Mouse (Mus musculus): ENCODE measurements around the gene Zbtb1. TPM values are rescaled to one million over a fixed set of nuclear protein-coding genes. Genes with fewer than 3 reads are reported as not detected.

Gene Zbtb1
- polyA plus RNA-seq, 1 experiment from 2014 or later = 6.5 TPM

- H3K4me3 ChIP-seq (ENCODE audit: inconsistent target) = peak overlapping the region; percentile 47
- 32% methylated on average over 20 of the region's 20 CpGs for WGBS (ENCODE audit: missing documents)
- no peak overlapping the region for H3K27ac ChIP-seq
- no peaks in the 10 kb centered on the region for H3K36me3 ChIP-seq (ENCODE audit: inconsistent target)
- no peaks in the 10 kb centered on the region for H3K79me2 ChIP-seq (ENCODE audit: inconsistent target)
These were observed 34.7 kb downstream of the Zbtb1 start for GRCm38 (mm10) chr12:76404836-76405182.

GRCm38 (mm10) chr12:76405183-76405970 is 35.3 kb downstream of the Zbtb1 start:
- peak overlapping the region; percentile 8; the same call in 1 of the 2 replicates for H3K4me3 ChIP-seq (ENCODE audit: inconsistent target)
- no peaks in the 10 kb centered on the region for H3K36me3 ChIP-seq (ENCODE audit: inconsistent target)
- H3K27ac ChIP-seq = no peak overlapping the region
- H3K79me2 ChIP-seq (ENCODE audit: inconsistent target) = no peaks in the 10 kb centered on the region
- WGBS (ENCODE audit: missing documents) = 18% methylated on average over 64 of the region's 64 CpGs

GRCm38 (mm10) chr12:76405971-76406370 is 35.9 kb downstream of the Zbtb1 start:
- Histone ChIP-seq H3K4me3 (ENCODE audit: inconsistent target) (peak overlapping the region; percentile 8; the same call in 1 of the 2 replicates), H3K27ac (no peak overlapping the region)
- WGBS (ENCODE audit: missing documents) = 10% methylated on average over 23 of the region's 23 CpGs

GRCm38 (mm10) chr12:76407184-76407583 is 37.1 kb downstream of the Zbtb1 start:
- 73% methylated on average over 1 of the region's 1 CpGs for WGBS (ENCODE audit: missing documents)
- Histone ChIP-seq H3K27ac (no peak overlapping the region), H3K79me2 (ENCODE audit: inconsistent target) (no peaks in the 10 kb centered on the region)

More at GRCm38 (mm10) chr12:76405971-76406370, 35.9 kb downstream of the Zbtb1 start:
- H3K36me3 ChIP-seq (ENCODE audit: inconsistent target) = no peaks in the 10 kb centered on the region
- H3K79me2 ChIP-seq (ENCODE audit: inconsistent target) = no peaks in the 10 kb centered on the region

GRCm38 (mm10) chr12:76409166-76409565 is 39.1 kb downstream of the Zbtb1 start:
- 88% methylated on average over 4 of the region's 4 CpGs for WGBS (ENCODE audit: missing documents)

More at GRCm38 (mm10) chr12:76407184-76407583, 37.1 kb downstream of the Zbtb1 start:
- no peaks in the 10 kb centered on the region for H3K36me3 ChIP-seq (ENCODE audit: inconsistent target)
- H3K4me3 ChIP-seq (ENCODE audit: inconsistent target) = no peak overlapping the region

GRCm38 (mm10) chr12:76415383-76416010 is 45.4 kb downstream of the Zbtb1 start:
- Histone ChIP-seq H3K79me2 (ENCODE audit: inconsistent target) (no peaks in the 10 kb centered on the region), H3K27ac (no peak overlapping the region), H3K4me3 (ENCODE audit: inconsistent target) (no peak overlapping the region), H3K36me3 (ENCODE audit: inconsistent target) (no peaks in the 10 kb centered on the region)
- 42% methylated on average over 8 of the region's 12 CpGs for WGBS (ENCODE audit: missing documents)

More at GRCm38 (mm10) chr12:76409166-76409565, 39.1 kb downstream of the Zbtb1 start:
- Histone ChIP-seq H3K36me3 (ENCODE audit: inconsistent target) (no peaks in the 10 kb centered on the region), H3K79me2 (ENCODE audit: inconsistent target) (no peaks in the 10 kb centered on the region), H3K27ac (no peak overlapping the region), H3K4me3 (ENCODE audit: inconsistent target) (no peak overlapping the region)

- WGBS (ENCODE audit: missing documents) = 21% methylated on average over 36 of the region's 37 CpGs
- Histone ChIP-seq H3K36me3 (ENCODE audit: inconsistent target) (no peaks in the 10 kb centered on the region), H3K27ac (no peak within 1 kb of the TSS), H3K79me2 (ENCODE audit: inconsistent target) (no peaks in the 10 kb centered on the region), H3K4me3 (ENCODE audit: inconsistent target) (no peak within 1 kb of the TSS)
These were observed 47.4 kb downstream of the Zbtb1 start, which contains the start of gene Ppp1r36 for GRCm38 (mm10) chr12:76417433-76417854. Gene Ppp1r36, plus strand, starts transcription at chr12:76417538.

- no peaks in the 10 kb centered on the region for H3K36me3 ChIP-seq (ENCODE audit: inconsistent target)
- no peak overlapping the region for H3K4me3 ChIP-seq (ENCODE audit: inconsistent target)
- H3K79me2 ChIP-seq (ENCODE audit: inconsistent target) = no peaks in the 10 kb centered on the region
- 93% methylated on average over 5 of the region's 5 CpGs for WGBS (ENCODE audit: missing documents)
- no peak overlapping the region for H3K27ac ChIP-seq
These were observed 48.3 kb downstream of the Zbtb1 start for GRCm38 (mm10) chr12:76418346-76418745.

- WGBS (ENCODE audit: missing documents) = 92% methylated on average over 3 of the region's 3 CpGs
- Histone ChIP-seq H3K27ac (no peak overlapping the region), H3K79me2 (ENCODE audit: inconsistent target) (no peaks in the 10 kb centered on the region), H3K36me3 (ENCODE audit: inconsistent target) (no peaks in the 10 kb centered on the region), H3K4me3 (ENCODE audit: inconsistent target) (no peak overlapping the region)
These were observed 55.2 kb downstream of the Zbtb1 start for GRCm38 (mm10) chr12:76425256-76425655.

- no peaks in the 10 kb centered on the region for H3K36me3 ChIP-seq (ENCODE audit: inconsistent target)
- H3K27ac ChIP-seq = no peak overlapping the region
- no peak overlapping the region for H3K4me3 ChIP-seq (ENCODE audit: inconsistent target)
- no peaks in the 10 kb centered on the region for H3K79me2 ChIP-seq (ENCODE audit: inconsistent target)
- WGBS (ENCODE audit: missing documents) = 70% methylated on average over 5 of the region's 5 CpGs
These were observed 57.5 kb downstream of the Zbtb1 start for GRCm38 (mm10) chr12:76427546-76427945.

GRCm38 (mm10) chr12:76430879-76431406 is 60.9 kb downstream of the Zbtb1 start:
- WGBS (ENCODE audit: missing documents) = 74% methylated on average over 5 of the region's 5 CpGs
- no peak overlapping the region for H3K4me3 ChIP-seq (ENCODE audit: inconsistent target)
- no peaks in the 10 kb centered on the region for H3K36me3 ChIP-seq (ENCODE audit: inconsistent target)
- H3K27ac ChIP-seq = no peak overlapping the region
- H3K79me2 ChIP-seq (ENCODE audit: inconsistent target) = no peaks in the 10 kb centered on the region

- no peak overlapping the region for H3K4me3 ChIP-seq (ENCODE audit: inconsistent target)
- 64% methylated on average over 6 of the region's 6 CpGs for WGBS (ENCODE audit: missing documents)
- H3K36me3 ChIP-seq (ENCODE audit: inconsistent target) = no peaks in the 10 kb centered on the region
- no peaks in the 10 kb centered on the region for H3K79me2 ChIP-seq (ENCODE audit: inconsistent target)
- no peak overlapping the region for H3K27ac ChIP-seq
These were observed 61.4 kb downstream of the Zbtb1 start for GRCm38 (mm10) chr12:76431431-76431830.

- H3K27ac ChIP-seq = no peak overlapping the region
- H3K79me2 ChIP-seq (ENCODE audit: inconsistent target) = no peaks in the 10 kb centered on the region
- 70% methylated on average over 7 of the region's 7 CpGs for WGBS (ENCODE audit: missing documents)
- no peak overlapping the region for H3K4me3 ChIP-seq (ENCODE audit: inconsistent target)
- H3K36me3 ChIP-seq (ENCODE audit: inconsistent target) = no peaks in the 10 kb centered on the region
These were observed 64.0 kb downstream of the Zbtb1 start for GRCm38 (mm10) chr12:76434111-76434510.

GRCm38 (mm10) chr12:76435084-76435483 is 65.0 kb downstream of the Zbtb1 start:
- H3K79me2 ChIP-seq (ENCODE audit: inconsistent target) = no peaks in the 10 kb centered on the region
- H3K27ac ChIP-seq = no peak overlapping the region
- 16% methylated on average over 15 of the region's 17 CpGs for WGBS (ENCODE audit: missing documents)
- H3K36me3 ChIP-seq (ENCODE audit: inconsistent target) = no peaks in the 10 kb centered on the region
- no peak overlapping the region for H3K4me3 ChIP-seq (ENCODE audit: inconsistent target)

- Histone ChIP-seq H3K36me3 (ENCODE audit: inconsistent target) (no peaks in the 10 kb centered on the region), H3K4me3 (ENCODE audit: inconsistent target) (no peak overlapping the region), H3K27ac (no peak overlapping the region), H3K79me2 (ENCODE audit: inconsistent target) (no peaks in the 10 kb centered on the region)
- WGBS (ENCODE audit: missing documents) = 68% methylated on average over 8 of the region's 8 CpGs
These were observed 65.5 kb downstream of the Zbtb1 start for GRCm38 (mm10) chr12:76435549-76435948.

Measured in macrophage (primary cell).